Mouse (Mus musculus): Measurements from ENCODE around the gene Wipi2.

DNA sequence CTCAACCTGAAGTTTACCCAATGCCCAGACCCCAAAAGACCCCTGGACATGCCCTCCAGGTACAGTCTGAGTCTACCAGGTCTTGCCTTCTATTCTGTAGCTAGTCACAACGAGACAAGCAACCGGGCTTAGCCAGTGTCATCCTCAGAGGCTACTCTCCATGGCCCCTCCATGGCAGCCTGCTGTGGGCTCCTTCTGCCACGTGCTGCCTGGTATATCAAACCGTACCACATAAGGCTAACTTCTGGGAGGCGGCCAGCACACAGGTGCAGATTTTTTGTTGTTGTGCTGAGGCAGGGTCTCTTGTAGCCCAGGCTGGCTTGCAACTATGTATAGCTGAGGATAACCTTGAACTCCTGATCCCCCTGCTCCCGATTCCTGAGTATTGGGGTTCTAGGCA, 88.6 kb downstream of the Wipi2 start:
- no peak for TF ChIP-seq CTCF (IDR thresholded peaks at IDR 0.05; ENCODE audit: extremely low read depth, insufficient read depth, insufficient read length, insufficient replicate concordance)
- no peak for TF ChIP-seq POLR2A (IDR thresholded peaks at IDR 0.05; ENCODE audit: low read depth, low read length)
